Mouse (Mus musculus) ES-E14 (cell line): ENCODE measurements at regions not wholly inside any gene's neighbourhood (a gene's known extent, or its start where the extent isn't known, plus 50 kb on each side); places are given as distances from the start of the nearest gene placed in this dataset.

Experiments used
- CHD2 ChIP-seq: IDR thresholded peaks from 2 replicates; pipeline ENCODE4 v1.6.1; 2014; ENCODE audit warnings: mild to moderate bottlenecking, low read depth, low read length, inconsistent platforms
- HCFC1 ChIP-seq: IDR thresholded peaks from 2 replicates; pipeline ENCODE4 v1.6.1; 2012; ENCODE audit warnings: low read length, inconsistent platforms, borderline replicate concordance; ENCODE audit not compliant: insufficient read depth
- MAFK ChIP-seq: IDR thresholded peaks from 2 replicates; pipeline ENCODE4 v1.6.1; 2014; ENCODE audit warnings: mild to moderate bottlenecking, low read depth, low read length, inconsistent platforms; ENCODE audit not compliant: insufficient read depth
- ZC3H11A ChIP-seq: IDR thresholded peaks from 2 replicates; pipeline ENCODE4 v1.6.1; 2012; ENCODE audit warnings: low read depth, mild to moderate bottlenecking, inconsistent platforms, low read length, borderline replicate concordance
- ZNF384 ChIP-seq: IDR thresholded peaks from 2 replicates; pipeline ENCODE4 v1.6.1; 2012; ENCODE audit warnings: low read depth, low read length, inconsistent platforms

- no peak for TF ChIP-seq CHD2
- no peak for TF ChIP-seq ZNF384
- TF ChIP-seq HCFC1: no peak
- no peak for TF ChIP-seq ZC3H11A
- no peak for TF ChIP-seq MAFK
Measured at GRCm38 (mm10) chr4:62780837-62781236, 184.5 kb upstream of the Zfp618 start.
